Mouse (Mus musculus): Measurements from ENCODE around the gene Gfod2.

Gene Gfod2

DNA sequence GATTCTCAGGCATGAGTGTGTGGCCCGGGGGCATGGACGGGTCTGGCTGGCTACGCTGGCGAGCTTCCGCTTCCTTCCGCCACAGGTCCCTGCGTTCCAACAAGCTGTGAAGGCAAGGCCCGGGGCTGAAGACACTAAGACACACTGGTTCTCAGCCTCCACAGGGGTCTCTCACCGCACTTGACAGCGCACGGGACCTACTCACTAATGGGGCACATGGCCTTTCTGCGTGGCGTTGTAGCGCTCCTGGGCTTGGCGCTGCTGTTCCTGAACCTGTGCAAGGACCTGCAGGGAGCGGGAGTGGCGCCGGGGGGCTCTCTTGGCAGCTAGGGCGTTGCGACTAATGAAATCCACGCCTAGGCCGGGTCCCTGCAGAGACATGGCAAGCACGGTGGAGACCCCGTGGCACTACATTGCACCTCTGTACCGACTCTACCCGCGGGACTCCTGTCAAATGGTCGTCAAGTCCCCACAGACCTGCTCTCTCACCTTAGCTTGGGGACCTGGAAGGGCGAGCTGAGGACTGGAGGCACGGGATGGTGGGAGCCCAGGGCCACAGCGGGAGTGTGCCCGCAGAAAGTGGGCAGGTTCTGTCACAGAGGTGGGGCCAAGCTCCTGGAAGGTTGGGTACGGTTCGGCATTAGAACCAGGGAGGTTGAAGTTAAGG lies 54.2 kb downstream of the Gfod2 start:
- DNase-seq (ENCODE audit: low spot score in 2 of 2): peak in 1 of 2 experiments; percentile 17

DNA sequence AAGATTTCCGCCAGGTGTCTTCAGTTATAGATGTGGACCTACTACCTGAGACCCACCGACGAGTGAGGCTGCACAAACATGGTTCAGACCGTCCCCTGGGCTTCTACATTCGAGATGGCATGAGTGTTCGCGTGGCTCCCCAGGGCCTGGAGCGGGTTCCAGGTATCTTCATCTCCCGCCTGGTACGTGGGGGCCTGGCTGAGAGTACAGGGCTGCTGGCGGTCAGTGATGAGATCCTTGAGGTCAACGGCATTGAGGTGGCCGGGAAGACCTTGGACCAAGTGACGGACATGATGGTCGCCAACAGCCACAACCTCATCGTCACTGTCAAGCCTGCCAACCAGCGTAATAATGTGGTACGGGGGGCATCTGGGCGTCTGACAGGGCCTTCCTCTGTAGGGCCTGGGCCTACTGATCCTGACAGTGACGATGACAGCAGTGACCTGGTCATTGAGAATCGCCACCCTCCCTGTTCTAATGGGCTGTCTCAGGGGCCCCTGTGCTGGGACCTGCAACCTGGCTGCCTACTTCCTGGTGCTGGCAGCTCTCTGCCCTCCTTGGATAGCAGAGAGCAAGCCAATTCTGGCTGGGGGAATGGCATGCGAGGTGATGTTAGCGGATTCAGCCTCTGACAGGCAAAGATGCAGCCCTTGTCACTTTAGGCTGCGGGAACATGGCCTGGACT lies 55.6 kb downstream of the Gfod2 start:
- DNase-seq (ENCODE audit: low spot score in 2 of 2): peak in 1 of 2 experiments; percentile 17

DNA sequence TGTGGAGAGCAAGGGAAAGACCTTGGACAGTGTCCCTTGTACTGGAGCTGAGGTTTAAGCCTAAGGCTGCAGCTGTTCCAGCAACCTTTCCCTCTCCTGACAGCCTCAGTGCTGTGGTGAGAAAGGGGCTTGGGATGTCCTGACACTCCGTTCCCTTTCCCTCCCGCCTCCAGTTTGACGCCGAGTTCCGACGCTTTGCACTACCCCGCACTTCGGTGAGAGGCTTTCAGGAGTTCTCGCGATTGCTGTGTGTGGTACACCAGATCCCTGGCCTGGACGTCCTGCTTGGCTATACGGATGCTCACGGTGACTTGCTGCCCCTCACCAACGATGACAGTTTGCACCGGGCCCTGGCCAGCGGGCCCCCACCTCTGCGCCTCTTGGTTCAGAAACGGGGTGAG lies 56.5 kb downstream of the Gfod2 start:
- DNase-seq (ENCODE audit: low spot score in 2 of 2): peak in 1 of 2 experiments; percentile 32

DNA sequence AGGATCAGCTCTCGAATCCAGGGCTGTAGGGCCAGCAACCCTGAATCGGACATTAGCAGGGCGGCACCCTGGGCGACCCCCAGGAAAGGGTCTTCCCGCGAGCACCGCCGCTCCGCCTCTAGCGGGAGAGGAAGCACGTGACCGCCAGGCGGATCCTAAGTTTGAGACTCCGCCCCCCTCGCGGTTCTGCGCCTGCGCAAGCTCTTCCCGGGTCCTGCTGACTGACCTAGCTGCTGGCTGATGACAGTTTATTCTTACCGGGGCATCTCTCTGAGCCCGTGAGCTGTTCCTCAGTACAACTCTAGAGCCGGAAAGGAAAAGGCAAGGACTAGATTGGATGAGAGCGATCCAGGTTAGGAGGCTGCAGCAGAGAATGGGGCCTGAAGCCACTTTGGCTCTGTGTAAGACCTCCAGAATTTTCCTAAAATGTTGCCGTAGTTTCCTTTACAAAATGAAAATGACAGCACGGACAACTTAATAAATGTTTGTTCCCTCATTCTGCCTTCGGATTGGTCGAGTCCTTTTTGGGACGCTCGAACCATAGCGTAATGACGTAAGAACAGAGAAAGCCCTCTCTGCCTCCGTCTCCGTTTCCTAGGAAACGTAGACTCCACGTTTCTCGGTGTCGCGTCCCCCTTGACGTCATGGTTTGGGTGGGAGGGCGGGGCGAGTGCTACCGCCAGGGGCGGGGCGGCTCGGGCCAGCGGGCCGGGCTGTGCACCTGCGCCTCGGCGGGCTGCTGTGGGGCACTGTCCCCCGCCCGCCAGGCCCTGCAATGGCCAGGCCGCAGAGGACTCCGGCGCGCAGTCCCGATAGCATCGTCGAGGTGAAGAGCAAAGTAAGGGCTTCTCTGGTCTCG lies 57.3 kb downstream of the Gfod2 start, which contains the start of the genes Acd and Pard6a:
Acd (minus strand) TSS at position 137 of the 859 bp plus-strand sequence.
Pard6a (plus strand) TSS at position 183 of the 859 bp plus-strand sequence.
- DNase-seq (ENCODE audit: low spot score in 2 of 2): peak; percentile 98

DNA sequence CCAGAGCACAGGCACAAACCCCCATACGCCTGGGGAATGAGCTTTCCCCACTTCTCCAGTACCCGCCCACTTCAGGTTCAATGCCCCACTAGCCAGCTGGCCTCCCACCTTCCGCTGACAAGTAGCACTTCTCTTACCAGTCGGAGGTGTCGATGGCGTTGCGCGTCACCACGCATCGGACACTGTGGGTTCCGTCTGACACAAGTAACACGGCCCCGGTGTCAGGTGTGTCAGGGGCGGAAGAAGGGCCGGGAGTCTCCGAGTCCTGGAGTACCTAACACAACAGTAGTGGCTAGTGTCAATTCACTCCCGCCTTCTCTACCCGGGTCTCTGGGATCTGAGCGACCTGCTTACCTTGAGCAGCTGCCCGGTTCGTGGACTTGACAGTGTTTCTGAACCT lies 57.9 kb downstream of the Gfod2 start:
- peak in 1 of 2 experiments; percentile 79 for DNase-seq (ENCODE audit: low spot score in 2 of 2)

DNA sequence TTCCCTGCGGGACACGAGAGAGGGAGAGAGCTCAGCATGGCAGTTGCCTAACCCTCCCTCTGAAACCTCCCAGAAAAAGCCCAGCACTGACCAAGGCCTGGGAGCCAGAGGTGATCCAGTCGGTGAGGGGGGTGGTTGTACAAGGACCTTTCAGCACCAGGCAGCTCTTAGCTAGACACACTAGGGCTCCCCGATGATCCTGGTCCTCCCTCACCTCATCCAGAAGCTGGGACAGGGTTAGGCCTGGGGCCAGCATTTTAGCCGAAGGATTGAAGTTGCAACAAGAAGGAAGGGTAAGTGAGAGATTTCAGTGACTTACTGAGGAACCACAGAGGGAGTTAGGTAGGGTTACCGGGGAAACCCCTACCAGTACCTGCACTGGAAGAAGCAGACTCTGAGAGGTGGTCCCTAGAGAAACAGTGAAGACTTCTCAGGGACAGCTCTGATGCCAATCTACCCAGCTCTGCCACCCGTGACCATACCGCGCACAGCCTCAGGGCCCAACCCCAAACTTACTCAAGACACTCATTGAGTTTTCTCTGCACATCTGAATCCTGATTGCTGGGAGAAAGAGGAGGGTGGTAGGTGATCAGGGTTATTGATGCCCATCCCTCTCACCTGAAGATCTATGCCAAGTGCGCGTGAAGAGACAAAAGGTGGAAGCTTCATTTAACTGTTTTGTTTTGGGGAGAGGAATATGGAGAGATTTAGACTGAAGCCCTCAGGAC lies 58.8 kb downstream of the Gfod2 start:
- DNase-seq (ENCODE audit: low spot score in 2 of 2): no peak

DNA sequence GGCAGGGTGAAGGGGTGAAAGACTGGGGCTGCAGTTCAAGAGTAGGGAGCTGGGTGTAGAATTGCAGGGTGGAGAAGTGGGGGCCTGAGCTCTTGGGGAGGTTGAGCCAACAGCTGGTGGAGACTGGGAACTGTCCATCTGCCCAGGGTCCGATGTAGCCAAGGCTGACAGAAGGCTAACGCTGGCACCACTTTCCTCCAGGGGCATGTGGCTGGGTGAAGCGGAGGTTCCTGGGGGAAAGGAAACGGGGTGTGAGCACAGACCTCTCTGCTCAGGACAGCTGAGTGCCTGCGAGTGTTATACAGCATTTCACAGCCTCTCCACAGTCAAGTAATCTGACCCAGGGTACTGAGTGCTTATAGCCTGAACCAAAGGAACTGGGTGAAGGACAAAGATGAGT lies 59.7 kb downstream of the Gfod2 start:
- no peak for DNase-seq (ENCODE audit: low spot score in 2 of 2)

DNA sequence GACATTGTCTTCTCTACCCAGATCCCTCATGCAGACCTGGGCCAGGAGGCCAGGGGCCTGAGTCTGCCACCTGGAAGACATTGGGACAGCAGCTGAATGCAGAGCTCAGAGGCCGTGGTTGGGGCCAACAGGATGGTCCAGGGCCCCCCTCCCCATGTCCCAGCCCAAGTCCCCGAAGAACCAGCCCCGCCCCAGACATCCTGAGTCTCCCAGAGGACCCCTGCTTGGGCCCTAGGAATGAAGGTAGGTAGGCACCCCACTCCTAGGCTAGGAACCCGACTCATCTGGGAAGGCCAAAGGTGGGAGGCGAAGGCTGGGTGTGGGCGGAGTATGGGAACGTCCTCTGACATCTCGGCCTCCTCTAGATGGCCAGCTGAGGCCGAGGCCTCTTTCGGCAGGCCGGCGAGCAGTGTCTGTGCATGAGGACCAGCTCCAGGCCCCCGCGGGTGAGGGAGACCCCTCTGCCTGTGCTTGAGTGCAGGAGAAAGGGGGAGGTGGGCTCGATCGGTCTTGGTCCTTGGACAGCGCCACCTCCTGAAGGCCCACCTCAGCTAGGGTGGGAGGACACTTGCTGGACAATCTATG lies 61.2 kb downstream of the Gfod2 start:
- no peak for DNase-seq (ENCODE audit: low spot score in 2 of 2)

DNA sequence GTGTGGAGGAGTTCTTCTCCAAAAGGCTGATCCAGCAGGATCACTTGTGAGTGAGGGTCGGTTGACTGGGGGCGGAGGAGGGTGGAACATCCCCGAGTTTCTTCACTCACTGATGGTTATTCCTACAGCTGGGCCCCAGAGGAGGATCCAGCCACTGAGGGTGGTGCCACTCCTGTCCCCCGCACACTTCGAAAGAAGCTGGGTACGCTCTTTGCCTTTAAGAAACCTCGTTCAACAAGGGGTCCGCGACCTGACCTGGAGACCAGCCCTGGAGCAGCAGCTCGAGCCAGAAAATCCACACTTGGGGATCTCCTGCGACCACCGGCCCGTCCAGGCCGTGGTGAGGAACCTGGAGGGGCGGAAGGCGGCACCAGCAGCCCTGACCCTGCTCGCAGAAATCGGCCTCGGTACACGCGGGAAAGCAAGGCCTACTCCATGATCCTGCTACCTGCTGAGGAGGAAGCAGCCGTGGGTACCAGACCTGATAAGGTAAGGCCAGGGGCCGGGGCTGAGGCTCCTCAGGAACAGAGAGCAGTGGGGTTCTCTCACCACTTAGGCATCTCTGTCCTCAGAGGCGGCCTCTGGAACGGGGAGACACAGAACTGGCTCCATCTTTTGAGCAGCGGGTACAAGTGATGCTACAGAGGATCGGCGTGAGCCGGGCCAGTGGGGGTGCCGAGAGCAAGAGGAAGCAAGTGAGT lies 63.2 kb downstream of the Gfod2 start:
- DNase-seq (ENCODE audit: low spot score in 2 of 2): no peak

DNA sequence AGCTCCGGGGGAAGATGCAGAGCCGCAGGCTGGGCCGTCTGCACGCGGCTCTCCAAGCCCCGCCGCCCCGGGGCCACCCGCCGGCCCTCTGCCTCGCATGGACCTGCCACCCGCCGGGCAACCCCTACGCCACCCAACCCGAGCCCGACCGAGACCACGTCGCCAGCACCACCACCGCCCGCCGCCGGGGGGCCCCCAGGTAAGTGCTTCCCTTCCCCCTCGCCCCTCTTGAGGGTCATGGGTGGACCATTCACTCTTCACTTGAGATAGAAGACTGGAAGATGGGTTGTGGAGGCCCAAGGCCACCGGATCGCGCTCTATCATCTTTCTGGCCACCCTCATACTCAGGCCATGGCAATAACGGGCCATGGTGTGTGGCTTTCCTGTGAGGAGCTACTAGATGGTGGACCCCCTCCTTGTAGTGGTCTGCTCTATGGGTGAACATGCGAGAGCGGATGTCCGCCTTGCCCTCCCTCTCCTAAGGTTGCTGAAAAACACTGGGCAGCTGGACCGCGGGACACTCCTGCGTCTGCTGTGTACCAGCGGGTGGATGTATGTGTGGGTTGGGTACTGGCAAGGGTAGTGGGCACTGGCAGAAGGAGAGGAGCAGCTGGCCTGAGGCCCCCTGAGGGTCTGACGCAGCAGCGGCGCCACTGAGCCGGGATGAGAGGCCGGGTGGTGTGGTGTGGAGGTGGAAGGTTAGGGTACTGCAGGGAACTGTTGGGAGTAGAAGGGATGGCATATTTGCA lies 64.2 kb downstream of the Gfod2 start:
- DNase-seq (ENCODE audit: low spot score in 2 of 2): no peak

DNA sequence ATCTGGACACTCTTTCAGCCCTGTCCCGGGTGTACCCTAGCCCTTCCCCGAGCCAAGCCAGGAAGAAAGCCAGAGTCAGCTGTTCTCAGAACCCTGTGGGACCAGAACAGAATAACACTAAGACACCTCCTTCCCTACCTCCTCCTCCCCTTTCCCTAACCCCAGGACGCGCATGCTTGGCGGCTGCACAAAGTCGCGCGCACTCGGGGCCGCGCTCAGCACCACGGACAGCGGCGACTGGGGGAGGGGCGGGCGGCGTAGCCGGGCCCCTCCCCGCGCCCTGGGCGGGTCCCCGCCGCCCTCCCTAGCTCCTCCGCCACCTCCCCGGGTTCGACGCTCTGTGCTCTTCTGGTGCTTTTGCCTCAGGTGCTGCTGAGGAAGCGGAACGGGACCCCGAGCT lies 64.8 kb downstream of the Gfod2 start:
- no peak for DNase-seq (ENCODE audit: low spot score in 2 of 2)

DNA sequence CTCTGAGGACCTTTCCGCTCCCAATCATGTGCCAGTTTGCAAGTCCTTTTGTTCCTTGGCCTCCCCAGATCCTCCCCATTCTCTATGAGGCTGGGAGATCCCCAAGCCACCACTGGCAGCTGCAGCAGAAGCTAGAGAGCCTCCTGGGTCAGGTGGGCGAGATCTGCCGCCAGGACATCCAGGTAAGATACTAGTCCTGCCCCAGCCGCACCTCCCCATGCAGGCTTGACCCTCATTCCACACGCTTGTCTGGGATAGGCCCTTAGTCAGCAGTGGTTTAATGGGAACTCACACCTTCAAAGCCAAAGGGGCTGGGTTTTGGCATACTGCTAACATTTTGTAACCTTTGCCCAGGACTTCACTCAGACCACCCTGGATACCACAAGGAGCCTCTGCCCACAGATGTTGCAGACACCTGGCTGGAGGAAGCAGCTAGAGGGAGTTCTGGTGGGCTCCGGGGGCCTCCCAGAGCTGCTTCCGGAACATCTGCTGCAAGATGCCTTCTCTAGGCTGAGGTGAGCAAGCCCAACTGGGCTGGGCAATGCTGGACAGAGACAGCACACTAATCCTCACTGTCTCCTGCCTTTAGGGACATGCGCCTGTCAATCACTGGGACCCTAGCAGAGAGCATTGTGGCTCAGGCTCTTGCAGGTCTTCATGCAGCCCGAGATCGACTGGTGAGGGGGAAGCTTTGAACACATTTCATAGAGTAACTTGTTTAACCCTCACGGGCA lies 65.8 kb downstream of the Gfod2 start:
- no peak for DNase-seq (ENCODE audit: low spot score in 2 of 2)

DNA sequence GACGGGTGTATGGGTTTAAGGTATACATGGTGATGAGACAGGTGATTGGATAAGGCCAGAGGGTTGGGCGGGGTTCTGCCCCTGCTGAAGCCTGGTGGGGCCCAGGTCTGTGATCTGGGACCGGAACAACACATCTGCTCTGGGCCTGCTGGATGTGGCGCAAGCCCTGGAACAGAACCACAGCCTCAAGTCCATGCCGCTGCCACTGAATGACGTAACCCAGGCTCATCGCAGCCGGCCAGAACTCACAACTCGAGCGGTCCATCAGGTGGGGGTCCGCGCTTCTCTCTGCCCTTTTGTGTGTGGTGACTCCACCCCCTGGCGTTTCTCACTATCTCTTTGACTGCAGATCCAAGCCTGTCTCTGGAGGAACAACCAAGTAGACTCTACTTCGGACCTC lies 67.5 kb downstream of the Gfod2 start:
- no peak for DNase-seq (ENCODE audit: low spot score in 2 of 2)

DNA sequence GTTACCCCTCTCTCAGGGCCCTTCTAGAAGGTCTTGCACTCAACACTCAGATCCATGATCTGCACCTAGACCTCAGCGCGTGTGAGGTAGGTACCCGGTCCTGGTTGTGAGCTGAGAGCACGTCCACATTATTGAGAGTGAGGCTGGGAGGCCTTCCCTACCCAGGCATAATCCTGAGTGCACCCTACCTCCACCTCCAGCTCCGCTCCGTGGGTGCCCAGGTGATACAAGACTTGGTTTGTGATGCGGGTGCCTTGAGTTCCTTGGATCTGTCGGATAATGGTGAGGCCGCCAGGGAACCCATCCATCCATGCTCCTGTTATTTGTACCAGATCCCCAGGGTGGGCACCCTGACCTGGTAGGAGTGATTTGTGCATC lies 68.5 kb downstream of the Gfod2 start:
- no peak for DNase-seq (ENCODE audit: low spot score in 2 of 2)

DNA sequence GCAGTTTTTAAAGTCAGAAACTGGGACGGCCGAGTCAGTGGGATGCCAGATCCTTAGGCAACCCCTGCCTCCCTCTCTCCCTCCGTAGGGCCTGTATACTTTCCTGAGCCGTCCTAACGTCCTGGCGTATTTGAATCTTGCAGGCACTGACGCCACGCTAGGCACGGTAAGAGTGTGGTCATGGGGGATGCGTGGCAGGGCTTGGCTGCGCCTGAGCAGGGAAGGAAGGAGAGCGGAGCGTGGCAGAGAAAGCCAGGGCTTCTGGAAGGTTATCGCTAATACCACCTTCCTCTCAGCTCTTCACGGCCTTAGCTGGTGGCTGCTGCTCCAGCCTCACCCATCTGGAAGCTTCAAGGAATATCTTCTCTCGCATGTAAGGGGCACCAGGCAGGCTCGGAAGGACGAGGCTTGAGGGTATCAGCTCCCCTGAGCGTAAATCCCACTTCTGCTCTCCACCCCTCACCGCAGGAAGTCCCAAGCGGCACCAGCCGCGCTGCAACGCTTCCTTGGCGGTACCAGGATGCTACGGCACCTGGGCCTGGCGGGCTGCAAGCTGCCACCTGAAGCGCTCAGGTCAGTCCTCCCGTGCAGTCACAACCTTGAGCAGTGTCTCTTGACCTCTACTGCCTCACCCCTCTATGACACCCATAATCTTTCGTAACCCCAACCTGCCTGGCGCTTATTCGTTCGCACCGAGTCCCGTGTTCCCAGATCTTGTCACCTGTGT lies 69.0 kb downstream of the Gfod2 start:
- peak in 1 of 2 experiments; percentile 7 for DNase-seq (ENCODE audit: low spot score in 2 of 2)

DNA sequence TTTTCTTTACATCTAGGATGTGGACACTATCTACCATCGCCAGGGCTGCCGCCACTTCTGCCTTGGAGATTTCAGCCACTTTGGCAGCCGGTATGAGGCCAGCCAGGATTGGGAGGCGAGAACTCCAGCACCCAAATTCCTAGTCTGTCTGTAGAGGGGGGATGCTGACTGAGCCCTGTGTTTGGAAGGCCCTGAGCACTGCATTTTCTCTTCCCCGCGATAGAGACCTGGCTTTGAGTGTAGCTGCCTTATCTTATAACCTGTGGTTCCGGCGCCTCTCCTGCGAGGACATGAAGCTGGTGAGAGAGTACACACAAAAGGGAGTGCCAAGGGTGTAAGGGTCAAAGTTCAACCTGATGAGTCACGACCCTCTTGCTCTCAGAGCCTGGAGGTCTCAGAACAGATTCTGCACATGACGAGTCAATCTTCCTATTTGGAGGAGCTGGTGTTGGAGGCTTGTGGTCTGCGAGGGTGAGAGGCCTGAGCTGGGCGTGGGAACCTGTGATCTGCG lies 70.2 kb downstream of the Gfod2 start:
- DNase-seq (ENCODE audit: low spot score in 2 of 2): no peak

DNA sequence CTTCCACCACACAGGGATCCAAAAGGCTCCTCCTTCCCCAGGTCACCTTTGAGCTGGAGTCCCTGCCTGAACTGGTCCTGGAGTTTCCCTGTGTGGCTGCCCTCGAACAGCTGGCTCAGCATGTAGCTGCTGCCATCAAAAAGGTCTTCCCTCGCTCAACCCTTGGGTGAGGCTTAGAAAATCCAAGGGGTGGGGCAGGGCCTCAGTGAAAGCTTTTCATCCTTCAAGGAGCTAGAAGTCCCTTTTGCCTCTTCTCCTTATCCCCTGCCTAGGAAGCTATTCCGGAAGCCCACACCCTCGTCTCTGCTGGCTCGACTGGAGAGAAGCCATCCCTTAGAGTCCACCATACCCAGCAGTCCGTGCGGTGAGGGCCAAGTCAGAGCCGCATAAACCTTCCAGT lies 71.0 kb downstream of the Gfod2 start:
- DNase-seq (ENCODE audit: low spot score in 2 of 2): peak in 1 of 2 experiments; percentile 5

DNA sequence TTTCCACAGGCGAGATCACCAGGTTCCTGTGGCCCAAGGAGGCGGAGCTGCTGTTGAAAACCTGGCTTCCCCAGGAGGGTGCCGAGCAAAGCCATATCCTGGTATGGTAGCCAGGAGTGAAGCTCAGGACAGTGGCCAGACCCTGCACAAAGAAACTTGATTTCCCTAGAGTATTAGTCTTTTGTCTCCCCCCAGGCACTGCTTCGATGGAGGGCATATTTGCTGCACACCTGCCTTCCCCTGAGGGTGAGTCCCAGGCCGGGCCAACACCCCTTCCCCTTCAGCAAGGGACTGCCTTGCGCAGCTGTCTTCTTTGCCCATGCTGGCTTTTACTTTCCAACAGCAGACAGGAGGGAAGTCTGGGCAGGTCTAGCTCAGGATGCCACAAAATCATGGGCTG lies 71.9 kb downstream of the Gfod2 start:
- DNase-seq (ENCODE audit: low spot score in 2 of 2): peak in 1 of 2 experiments; percentile 23
